Mouse (Mus musculus): Measurements from ENCODE around the gene Jmjd6.
"Not testable (repeated sequence)": the region's sequence is repeated elsewhere in the genome, so short reads cannot be mapped to it uniquely, and the experiment has no call there.

Gene Jmjd6

DNA sequence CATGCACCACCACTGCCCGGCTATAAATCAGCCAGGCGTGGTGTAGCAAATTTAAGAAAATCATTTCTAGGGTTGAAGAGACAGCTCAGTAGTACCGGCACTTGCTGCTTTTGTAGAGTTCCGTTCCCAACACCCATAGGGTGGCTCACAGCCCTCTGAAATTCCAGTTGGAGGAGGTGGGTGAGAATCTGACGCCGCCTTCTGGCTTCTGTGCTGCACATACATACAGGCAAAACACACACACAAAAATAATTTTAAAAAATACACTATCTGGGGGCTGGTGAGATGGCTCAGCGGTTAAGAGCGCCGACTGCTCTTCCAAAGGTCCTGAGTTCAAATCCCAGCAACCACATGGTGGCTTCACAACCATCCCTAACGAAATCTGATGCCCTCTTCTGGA lies 19.4 kb downstream of the Jmjd6 start:
- DNase-seq (ENCODE audit: inconsistent ontology term) = not testable (repeated sequence)

DNA sequence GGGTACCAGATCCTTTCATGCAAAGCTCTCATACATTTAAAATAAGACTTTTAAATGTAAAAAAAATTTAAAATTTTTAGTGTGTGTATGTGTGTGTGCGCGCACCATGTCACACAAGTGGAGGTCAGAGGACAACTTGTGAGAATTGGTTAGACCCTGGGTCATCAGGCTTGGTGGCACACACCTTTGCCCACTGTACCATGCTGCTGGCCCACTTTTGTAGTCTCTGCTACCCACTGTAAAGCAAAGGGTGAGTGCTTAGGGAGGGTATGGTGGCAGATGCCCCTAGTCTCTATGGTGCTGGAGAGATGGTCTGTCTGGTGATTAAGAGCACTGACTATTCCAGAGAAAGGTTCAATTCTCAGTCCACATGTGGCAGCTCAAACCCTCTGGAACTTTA lies 20.0 kb downstream of the Jmjd6 start:
- no peak for DNase-seq (ENCODE audit: inconsistent ontology term)

DNA sequence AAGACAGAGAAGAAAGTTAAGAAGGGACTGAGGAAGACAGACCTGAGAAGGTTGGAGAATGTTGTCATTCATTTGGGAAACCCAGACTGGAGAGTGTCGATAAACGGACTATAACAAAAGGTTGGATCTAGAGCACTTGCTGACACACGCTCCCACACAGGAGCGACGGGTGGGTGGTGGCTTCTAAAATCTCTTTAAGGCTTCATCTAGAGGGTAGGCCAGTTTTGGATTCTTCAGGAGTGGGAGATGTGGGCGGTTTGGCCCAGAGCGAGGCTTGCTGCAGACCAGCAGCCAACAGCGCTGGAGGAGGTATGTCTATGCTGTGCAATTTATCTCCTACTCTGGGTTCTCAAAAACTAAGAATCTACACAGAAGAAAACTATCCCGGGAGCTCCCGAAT lies 20.6 kb downstream of the Jmjd6 start:
- no peak for DNase-seq (ENCODE audit: inconsistent ontology term)

DNA sequence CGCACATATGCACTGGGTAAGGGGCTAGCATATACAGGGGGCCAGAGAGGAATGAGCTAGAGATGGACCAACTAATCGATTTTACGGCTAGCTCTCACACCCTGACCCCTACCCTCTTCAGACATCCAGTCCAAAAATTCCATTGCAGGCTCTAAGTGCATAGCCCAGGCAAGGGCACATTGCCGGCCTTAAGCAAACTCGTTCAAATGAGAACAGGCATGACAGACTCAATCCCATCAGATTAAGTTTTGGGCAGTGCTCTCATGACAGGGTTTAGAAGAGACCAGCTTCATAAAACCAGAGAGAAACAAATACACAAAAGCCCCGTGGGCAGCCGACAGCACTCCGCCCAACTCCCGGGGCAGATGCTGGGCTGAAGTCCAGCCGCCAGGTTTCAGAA lies 21.0 kb downstream of the Jmjd6 start:
- peak; percentile 55 for DNase-seq (ENCODE audit: inconsistent ontology term)

DNA sequence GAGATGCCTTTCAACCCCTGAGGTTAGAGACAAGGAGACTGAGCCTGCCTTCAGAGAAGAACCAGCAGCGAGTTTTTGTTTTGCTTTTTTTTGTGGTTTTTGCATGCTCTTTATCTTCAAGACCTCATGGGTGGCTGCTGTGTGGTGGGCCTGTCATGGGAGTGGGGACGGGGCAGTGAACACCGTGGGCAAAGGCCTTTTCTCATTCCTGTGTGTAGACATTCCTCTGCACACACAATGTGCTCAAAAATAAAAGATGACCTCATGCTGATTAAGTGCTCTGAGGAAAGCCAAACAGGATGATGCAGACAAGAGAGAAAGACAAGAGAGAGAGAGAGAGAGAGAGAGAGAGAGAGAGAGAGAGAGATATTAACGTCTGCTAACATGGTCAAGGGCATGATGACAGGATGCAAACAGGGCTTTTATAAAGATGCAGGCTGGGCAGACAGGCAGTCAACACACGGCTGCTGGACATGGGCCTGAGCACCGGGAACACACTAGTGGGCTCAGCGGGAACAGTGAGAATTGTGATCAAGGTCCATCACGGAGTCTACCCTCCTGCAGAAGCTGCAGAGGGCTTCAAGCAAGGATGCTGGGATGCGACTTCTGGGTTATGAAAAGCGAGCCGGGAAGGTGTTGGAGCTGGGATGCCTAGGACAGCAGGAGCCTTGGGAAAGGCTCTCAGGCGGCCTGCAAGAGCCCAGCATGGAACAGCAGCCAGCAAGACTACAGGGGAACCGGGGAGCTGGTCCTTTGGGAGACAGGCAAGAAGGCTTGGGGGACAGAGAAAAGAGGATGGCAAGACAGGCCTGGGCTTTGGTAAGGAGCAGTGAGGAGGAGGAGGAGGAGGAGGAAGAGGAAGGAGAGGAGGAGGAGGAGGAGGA lies 21.9 kb downstream of the Jmjd6 start:
- DNase-seq (ENCODE audit: inconsistent ontology term) = peak; percentile 95

DNA sequence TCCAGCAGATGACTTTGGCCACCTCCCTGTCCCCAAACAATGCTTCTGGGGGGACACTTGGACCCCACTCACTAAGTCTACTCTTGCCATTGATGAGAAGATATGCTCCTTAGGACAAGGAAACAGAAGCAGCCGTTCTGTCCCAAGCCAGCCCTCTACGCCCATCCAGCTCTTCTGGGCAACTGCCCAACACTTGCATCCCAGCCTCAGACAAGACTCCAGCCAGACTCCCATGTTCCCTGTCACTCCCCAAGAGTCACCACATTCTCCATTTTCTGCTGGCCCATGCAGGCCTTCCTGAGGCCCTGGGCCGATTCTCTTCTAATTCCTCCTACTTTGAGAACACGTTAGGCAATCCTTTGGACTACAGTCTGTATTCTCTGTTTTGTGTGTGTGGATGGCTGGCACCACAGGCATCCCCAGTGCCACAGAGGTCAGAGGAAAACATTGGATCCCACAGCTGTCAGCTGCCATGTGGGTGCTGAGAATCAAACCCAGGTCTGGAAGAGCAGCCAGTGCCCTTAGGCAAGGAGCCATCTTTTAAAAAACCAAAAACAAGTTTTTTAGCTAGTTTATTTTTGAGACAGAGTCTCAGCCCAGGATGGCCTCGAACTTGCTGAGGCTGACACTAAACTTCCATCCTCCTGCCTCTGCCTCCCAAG lies 23.2 kb downstream of the Jmjd6 start:
- DNase-seq (ENCODE audit: inconsistent ontology term) = peak; percentile 75

DNA sequence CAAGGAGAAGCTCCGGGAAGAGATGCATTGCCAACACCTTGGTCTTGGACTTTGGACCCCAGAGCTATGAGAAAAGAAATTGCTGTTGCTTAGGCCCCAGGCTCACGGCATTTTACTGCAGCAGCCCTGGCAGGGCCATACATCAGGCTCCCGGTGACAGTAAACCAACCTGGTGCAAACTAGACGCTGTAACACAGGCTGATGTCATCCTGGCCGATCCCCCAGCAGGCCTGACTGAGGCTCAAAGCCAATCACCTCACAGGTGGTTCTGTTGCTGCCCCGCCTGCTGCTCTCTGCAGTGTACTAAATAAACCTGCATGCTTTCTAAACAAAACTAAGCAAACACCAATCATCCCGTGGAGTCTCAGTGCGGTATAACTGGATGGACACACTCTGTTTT lies 24.5 kb downstream of the Jmjd6 start:
- no peak for DNase-seq (ENCODE audit: inconsistent ontology term)

DNA sequence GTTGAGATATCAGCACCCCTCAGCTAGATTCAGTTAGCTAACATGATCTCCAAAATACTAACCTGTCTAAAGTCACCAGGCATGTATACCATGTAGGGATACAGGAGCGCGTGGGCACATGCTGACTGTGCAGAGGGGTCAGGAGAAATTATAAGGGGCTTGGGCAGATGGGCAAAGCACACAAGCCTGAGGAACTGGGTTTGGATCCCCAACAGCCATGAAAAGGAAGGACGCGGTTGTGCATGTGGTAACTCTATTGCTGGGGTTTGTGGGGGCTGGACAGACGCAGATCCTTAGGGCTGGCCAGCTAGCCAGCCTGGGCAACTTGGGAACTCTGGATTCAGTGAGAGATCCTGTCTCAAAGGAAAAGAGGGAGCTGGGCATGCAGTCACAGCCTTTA lies 25.7 kb downstream of the Jmjd6 start:
- no peak for DNase-seq (ENCODE audit: inconsistent ontology term)

DNA sequence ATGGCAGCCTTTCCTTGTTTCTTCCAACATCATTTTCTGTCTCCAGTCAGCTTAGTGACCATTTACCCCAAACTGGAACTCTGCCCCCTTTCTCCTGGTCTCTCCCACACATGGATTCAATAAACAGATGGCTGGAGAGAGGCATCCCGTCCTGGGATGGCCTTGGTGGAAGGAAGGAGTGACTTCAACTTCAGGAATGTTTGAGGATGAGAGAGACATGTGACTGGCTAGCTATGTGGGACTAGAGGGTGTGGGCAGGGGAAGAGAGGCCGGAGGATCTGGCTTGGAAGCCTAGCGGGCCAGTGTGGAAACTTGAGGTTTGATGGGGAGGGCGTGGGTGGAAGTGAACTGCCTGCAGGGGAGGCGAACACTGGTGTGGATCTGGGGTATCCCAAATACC lies 26.5 kb downstream of the Jmjd6 start:
- DNase-seq (ENCODE audit: inconsistent ontology term) = peak; percentile 98

DNA sequence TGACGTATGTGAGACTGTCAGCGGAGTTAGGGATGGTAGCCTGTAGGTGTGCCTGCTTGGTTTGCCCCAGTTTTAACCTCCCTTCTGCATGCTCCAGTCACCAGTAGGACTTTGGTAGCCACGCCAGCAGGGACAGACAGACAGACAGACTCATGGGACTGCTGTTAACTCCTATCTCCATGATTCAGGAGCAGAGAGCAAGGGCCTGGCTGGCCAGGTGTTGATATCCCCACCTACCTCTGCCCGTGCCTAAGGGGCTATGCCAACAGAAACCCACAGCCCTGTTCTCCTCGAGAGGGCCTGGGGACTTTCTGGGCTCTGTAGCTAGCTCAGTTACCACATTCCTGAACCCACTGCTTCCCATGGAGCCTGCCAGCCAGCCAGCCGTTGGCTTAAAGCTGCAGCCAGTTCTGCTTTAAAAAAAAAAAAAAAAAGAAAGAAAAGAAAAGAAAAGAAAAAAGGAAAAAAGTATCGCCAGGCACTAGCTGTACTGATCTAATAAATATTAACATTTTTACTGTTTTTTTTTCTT lies 28.3 kb downstream of the Jmjd6 start:
- no peak for DNase-seq (ENCODE audit: inconsistent ontology term)

DNA sequence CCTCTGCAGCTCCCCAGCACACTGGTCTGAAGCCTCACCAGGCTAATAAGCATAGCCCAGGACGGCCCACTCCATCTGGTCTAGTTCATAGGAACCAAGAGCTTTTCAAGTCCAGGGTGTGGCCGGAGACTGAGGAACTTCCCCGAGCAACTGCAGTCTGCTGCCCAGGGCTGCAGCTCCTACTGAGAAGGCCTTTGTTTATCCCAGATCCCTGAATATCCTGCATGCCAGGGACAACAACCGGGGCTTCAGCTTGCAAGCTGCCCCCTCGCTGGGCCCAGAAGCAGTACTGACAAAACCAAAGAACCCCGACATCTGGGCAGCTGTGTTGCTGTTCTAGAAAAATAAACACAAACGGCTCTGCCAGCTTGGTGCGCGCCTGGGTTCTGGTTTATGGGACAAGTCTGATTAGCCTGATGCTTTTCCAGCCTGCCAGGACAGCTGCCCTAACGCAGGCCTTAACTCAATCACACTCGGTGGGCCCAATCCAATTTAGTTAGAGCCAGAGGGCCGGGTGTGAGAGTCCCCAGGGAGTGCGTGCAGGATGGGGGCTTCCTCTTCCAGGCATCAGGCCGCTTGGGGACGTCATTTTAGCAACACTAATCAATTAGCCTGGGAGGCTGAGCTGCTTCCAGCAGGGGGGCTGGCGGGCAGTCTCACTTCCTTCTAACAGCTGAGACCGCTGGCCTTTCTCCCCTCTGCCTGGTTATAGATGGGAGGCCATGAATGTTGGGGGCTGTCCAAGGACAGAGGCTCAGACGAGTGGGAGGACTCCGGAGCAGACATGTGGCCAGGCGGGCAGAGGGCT lies 29.0 kb downstream of the Jmjd6 start:
- DNase-seq (ENCODE audit: inconsistent ontology term) = peak; percentile 95

DNA sequence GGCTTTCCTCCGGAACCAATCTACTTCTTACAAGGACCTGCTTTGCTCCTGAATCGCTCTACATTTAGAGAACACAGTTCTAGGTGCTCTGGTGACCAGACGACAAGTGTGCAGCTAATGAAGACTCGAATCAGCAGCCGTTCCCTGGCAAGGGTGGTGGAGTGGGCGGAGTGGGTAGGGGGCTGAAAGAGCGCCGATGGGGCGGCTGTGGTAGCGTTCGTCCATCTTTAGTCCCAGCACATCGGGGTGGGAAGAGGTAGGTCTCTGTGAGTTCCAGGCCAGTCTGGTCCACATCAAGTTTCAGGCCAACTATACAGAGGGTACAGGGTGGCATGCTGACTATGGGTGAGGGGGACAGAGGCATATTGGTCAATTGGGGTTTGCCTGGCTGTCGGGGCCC lies 29.6 kb downstream of the Jmjd6 start:
- no peak for DNase-seq (ENCODE audit: inconsistent ontology term)

DNA sequence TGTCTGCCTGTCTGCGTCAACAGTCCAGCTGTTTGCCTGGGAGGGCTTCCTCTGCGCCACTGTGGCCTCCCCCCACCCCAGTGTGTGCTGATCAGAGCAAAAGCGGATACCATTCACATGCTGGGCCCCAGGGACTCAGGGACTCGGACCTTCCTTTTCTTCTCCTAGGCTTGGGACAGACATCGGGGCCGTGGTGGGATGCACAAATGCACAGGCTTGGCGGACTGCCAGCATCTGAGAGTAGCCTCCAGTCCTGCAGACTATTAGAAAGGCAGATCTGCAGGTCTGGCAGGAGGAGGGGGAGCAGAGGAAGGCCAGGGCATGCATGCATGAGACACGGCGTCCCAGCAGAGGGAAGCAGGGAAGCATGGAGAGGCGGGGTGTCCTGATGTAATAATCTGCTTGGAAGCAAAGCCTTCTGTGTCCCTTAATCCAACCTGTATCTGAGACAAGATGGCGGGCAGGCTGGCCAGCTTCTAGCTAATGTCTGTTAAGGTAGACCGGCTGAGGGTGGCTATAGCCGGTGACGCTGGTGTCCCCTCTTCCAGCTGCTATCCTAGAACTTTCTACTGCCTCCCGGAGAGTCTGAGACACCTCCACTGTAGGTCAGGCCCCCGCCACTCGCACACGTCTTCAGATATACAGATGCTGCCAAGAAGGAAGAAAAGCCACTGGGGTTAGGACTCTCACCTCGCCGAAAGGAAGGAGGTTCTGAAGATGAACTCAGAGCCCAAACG lies 30.3 kb downstream of the Jmjd6 start:
- DNase-seq (ENCODE audit: inconsistent ontology term) = peak; percentile 63

DNA sequence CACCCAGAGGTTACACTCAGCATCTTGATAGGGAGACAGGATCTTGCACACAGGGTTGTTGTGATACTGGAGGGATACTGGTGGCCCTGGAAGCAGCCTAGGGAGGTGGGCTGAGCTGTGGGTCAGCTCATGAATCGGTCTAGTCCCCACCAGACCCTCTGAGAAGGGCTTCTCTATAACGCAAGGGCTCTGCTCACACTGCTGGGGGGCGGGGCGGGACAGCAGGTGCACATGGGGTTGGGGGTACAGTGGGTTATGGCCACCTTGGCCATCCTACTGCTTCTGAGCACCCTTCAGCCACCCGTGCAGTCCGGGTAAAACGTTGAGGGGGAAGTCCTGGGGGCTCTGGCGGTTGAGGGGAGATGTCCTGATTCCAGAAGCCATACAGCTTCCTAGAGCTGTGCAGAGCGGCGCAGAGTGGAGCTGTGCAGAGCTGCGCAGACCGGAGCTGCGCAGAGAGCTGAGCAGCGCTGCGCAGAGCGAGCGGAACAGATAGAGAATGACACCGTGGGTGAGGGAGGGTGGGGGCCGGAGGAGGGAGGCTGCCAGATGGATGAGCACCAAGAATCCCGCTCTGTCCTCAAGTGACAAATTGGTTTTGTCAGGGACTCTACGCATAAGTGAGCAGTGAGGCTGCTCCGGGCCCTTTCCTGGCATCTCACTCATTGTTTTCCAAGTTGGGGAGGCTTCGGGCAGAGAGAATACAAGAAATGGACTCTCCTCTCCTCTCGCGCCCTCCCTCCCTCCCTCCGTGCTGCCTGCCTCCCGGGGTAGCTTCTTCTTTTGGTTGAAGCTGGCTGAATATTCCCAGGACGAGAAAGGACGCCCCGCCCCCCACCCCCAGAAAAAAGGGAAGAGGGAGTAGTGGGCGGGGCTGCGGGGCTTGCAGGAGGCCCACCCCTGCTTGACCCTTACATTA lies 32.0 kb downstream of the Jmjd6 start:
- peak; percentile 99 for DNase-seq (ENCODE audit: inconsistent ontology term)

DNA sequence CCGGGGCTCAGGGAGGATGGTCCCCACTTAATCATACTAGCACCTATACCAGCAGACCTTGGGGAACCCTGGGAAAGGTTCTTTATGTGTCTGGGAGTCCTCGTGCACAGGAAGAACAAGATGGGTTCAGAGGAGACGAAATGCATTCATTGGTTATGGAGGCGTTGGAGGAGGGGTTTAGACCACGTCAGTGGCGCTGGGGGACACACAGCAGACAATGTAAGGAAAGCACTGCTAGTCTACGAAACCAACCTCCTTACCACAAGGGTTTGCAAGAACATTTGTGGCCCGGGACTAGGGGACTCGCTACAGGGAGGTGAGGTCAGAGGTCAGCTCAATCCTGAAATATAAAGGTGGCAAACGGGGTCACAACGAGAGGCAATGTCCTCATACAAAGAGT lies 32.7 kb downstream of the Jmjd6 start:
- DNase-seq (ENCODE audit: inconsistent ontology term) = no peak

DNA sequence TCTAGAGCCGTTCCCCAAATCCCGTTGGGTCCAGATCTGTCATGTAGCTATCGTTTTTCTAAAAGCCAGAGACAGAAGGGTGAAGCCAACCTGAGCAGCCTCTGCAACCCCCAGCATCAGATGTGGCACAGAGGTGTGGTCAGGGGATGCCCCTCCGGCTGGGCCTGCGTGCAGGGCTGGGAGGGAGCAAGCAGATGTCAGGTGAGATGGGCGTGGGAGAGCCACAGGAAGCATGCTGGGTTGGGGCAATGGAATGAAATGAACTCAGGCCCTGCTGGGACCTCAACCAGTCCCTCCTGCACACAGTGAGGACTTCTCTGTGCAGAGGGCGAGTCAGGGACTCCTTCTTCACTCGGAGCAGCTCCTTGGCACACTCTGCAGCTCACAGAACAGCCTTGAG lies 33.7 kb downstream of the Jmjd6 start:
- peak; percentile 33 for DNase-seq (ENCODE audit: inconsistent ontology term)

DNA sequence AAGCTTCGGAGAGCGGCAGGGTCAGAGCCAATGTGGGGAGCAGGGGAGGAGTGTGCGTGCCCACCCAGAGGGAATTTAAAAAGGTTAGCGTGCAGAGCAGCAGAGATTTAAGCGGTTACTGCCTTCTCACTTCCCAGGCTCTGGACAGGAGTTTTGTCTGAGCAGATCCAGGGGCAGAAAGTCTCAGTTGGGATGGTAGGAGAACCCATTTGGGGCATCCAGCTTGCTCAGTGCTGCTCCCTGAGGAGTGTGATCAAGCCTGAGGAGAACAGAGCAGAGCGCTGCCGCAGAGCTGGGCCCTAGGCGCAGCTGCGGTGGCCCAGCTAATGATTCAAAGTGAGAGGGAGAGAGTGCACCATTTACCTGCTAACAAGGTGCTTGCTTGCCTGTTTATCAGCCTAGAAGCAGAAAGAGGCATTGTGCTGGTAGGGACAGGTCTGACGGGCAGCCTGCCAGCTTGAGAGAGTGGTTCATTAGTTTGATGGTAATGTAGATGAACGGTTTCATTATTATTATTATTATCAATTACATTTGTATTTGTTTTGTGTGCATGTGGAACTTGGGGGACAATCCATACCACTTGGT lies 34.3 kb downstream of the Jmjd6 start:
- DNase-seq (ENCODE audit: inconsistent ontology term) = no peak

DNA sequence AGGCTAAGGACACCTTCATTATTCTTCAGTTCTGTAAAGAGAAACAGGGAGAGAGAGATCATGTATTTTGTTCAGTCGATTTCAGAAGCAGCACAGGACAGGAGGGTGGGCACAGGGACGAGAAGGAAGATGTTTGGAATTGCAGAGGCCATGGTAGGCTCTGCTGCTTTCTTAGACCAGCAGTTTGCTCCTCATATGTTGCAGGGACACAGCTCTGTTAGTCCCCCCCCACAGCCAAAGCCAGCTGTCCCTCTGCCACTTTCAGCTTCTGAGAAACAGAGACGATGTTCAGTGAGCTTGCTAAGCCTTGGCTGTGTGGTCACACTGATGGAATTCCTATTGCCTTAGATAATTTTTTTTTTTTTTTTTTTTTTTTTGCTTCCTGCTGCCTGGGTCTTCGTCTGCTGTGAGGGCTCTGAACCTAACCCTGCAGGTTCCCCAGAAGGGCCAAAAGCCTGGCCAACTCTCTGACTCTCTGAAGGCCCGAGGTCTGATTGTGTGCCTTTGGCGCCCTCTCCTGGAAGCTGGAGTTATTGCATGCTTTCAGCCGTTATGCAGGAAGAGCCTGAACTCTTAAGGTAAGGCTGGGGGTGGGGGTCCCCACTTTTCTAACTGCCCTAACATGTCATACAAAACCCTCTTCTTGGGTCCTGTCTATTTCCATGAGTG lies 35.2 kb downstream of the Jmjd6 start:
- peak; percentile 90 for DNase-seq (ENCODE audit: inconsistent ontology term)

DNA sequence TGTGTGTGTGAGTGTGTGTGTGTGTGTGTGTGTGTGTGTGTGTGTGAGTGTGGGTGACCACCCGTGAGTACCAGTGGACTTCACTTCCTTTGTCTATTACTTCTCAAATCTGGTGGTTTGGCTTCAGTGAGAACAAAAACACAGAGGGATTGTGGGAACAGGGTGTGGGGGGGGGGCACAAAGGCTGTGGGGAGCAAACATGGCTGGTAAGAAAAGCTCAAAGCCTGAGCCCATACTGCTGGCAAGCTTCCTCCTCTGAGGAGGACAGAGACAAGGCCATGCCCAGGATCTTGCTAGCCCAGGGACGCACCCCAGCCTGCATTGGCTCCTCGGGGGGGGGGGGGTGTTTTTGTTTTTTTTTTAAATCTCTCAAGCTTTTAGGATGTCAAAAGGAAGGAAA lies 35.7 kb downstream of the Jmjd6 start:
- peak; percentile 67 for DNase-seq (ENCODE audit: inconsistent ontology term)
